Comparison of ENCODE assay signal across 7 mouse cellular contexts in genomic region chr9:53384873-53385272, GRCm38 (mm10). TPM values are rescaled to one million over a fixed set of nuclear protein-coding genes. Genes with fewer than 3 reads are reported as not detected.
DNase-seq lines count a peak whose midpoint lies in the region; ATAC-seq and TF ChIP-seq lines count a peak whose summit lies in the region.

No protein-coding gene starts in this region.

- no peaks in the 10 kb centered on the region for H3K9me3 ChIP-seq in lung, embryonic 14.5 days (ENCODE audit: low read depth, low read length)
- H3K9me3 ChIP-seq in forebrain, embryonic 10.5 days: no peaks in the 10 kb centered on the region
- no peaks in the 10 kb centered on the region for H3K9me3 ChIP-seq in intestine, embryonic 14.5 days (ENCODE audit: control insufficient read depth, low read length)

- no peak for TF ChIP-seq CTCF in lung, embryonic 14.5 days (IDR thresholded peaks at IDR 0.05; ENCODE audit: low read depth)

- DNase-seq in lung, embryonic 14.5 days: no peak
- no peak for DNase-seq in lung, postnatal 14 days
- no peak for DNase-seq in forebrain, embryonic 10.5 days (ENCODE audit: extremely low spot score, low spot score)
- no peak for DNase-seq in intestine, embryonic 14.5 days (ENCODE audit: low spot score)
- no peak for DNase-seq in cerebellum, adult 9-11 months
- no peak for DNase-seq in adrenal gland, adult 18-20 months (ENCODE audit: low spot score in 2 of 2)

- H3K27me3 ChIP-seq in lung, embryonic 14.5 days (ENCODE audit: insufficient read depth, low read length): no peaks in the 10 kb centered on the region
- 0 out of 2 replicates have a peak, but pooled peaks cover 8% of the 10 kb centered on the region for H3K27me3 ChIP-seq in forebrain, embryonic 10.5 days (ENCODE audit: poor library complexity, severe bottlenecking)
- no peaks in the 10 kb centered on the region for H3K27me3 ChIP-seq in intestine, embryonic 14.5 days (replicated peaks; ENCODE audit: control insufficient read depth, insufficient read depth, low read length)
- no peaks in the 10 kb centered on the region for H3K27me3 ChIP-seq in myocyte (ENCODE audit: control insufficient read depth, insufficient read depth, insufficient read length)

- peaks cover 9% of the 10 kb centered on the region; the same call in 1 of the 2 replicates for H3K36me3 ChIP-seq in lung, embryonic 14.5 days (ENCODE audit: insufficient read depth)
- no peaks in the 10 kb centered on the region for H3K36me3 ChIP-seq in forebrain, embryonic 10.5 days (replicated peaks)
- H3K36me3 ChIP-seq in intestine, embryonic 14.5 days (ENCODE audit: control insufficient read depth, insufficient read depth, low read length): 0 out of 2 replicates have a peak, but pooled peaks cover 5% of the 10 kb centered on the region
- no peaks in the 10 kb centered on the region for H3K36me3 ChIP-seq in myocyte (ENCODE audit: control insufficient read depth, insufficient read depth)

- H3K27ac ChIP-seq in lung, embryonic 14.5 days (ENCODE audit: low read depth): peak overlapping the region; percentile 100
- peak overlapping the region; percentile 96 for H3K27ac ChIP-seq in forebrain, embryonic 10.5 days
- H3K27ac ChIP-seq in intestine, embryonic 14.5 days (ENCODE audit: low read depth): peak overlapping the region; percentile 99

- peak; percentile 24 for ATAC-seq in lung, embryonic 14.5 days (ENCODE audit: insufficient read depth)
- ATAC-seq in intestine, embryonic 14.5 days (replicated peaks; ENCODE audit: low FRiP score, low TSS enrichment, low read depth): 0 out of 2 replicates have a peak, but pooled peaks have one; percentile 5

- H3ac ChIP-seq in myocyte (ENCODE audit: control insufficient read depth, insufficient read length): peak overlapping the region; percentile 86

- H3K4me1 ChIP-seq in lung, embryonic 14.5 days (ENCODE audit: insufficient read depth): 0 out of 2 replicates have a peak, but pooled peaks cover 3% of the 10 kb centered on the region
- H3K4me1 ChIP-seq in forebrain, embryonic 10.5 days: peaks cover 17% of the 10 kb centered on the region
- 0 out of 2 replicates have a peak, but pooled peaks cover 9% of the 10 kb centered on the region for H3K4me1 ChIP-seq in intestine, embryonic 14.5 days (replicated peaks; ENCODE audit: control insufficient read depth, insufficient read depth, low read length)

- H3K4me3 ChIP-seq in lung, embryonic 14.5 days (ENCODE audit: low read depth, low read length): peak overlapping the region; percentile 78
- peak overlapping the region; percentile 84 for H3K4me3 ChIP-seq in forebrain, embryonic 10.5 days
- peak overlapping the region; percentile 72 for H3K4me3 ChIP-seq in intestine, embryonic 14.5 days (ENCODE audit: low read depth, low read length)
- H3K4me3 ChIP-seq in myocyte: peak overlapping the region; percentile 53

- H3K4me2 ChIP-seq in lung, embryonic 14.5 days: peak overlapping the region; percentile 67
- H3K4me2 ChIP-seq in intestine, embryonic 14.5 days (ENCODE audit: low read length): peak overlapping the region; percentile 82
- peak overlapping the region; percentile 84 for H3K4me2 ChIP-seq in myocyte (ENCODE audit: low read depth)

- WGBS in lung, embryonic 14.5 days: 6% methylated on average over 8 of the region's 8 CpGs
- WGBS in forebrain, embryonic 10.5 days: 16% methylated on average over 8 of the region's 8 CpGs
- WGBS in intestine, embryonic 14.5 days: 3% methylated on average over 8 of the region's 8 CpGs

- H3K9ac ChIP-seq in lung, embryonic 14.5 days: peak overlapping the region; percentile 92
- H3K9ac ChIP-seq in intestine, embryonic 14.5 days (ENCODE audit: low read length): peak overlapping the region; percentile 95

- no peak for TF ChIP-seq POLR2A in myocyte (IDR thresholded peaks at IDR 0.05; ENCODE audit: insufficient read length, low read depth)

- peaks cover 4% of the 10 kb centered on the region for H3K79me2 ChIP-seq in myocyte (ENCODE audit: control insufficient read depth, insufficient read depth)

TF ChIP-seq in myocyte, 11 proteins besides CTCF, POLR2A, EP300 and RAD21:
- TF ChIP-seq POLR2AphosphoS2 (IDR thresholded peaks at IDR 0.05; ENCODE audit: insufficient read length, low read depth) (no peak), TCF12 (IDR thresholded peaks at IDR 0.05; ENCODE audit: insufficient read depth, poor library complexity, severe bottlenecking) (no peak), SRF (IDR thresholded peaks at IDR 0.05; ENCODE audit: control insufficient read depth, insufficient read length, low read depth) (no peak), TCF3 (IDR thresholded peaks at IDR 0.05; ENCODE audit: insufficient read length, low read depth) (no peak), MAX (IDR thresholded peaks at IDR 0.05; ENCODE audit: low read depth) (no peak), REST (IDR thresholded peaks at IDR 0.05; ENCODE audit: insufficient read depth, insufficient read length) (no peak), CEBPB (IDR thresholded peaks at IDR 0.05; ENCODE audit: insufficient read depth, poor library complexity, severe bottlenecking) (no peak), MYOD1 (IDR thresholded peaks at IDR 0.05; ENCODE audit: control insufficient read depth in 1 of 3, insufficient read length in 2 of 3, low read depth in 2 of 3) (no peak), MYOG (IDR thresholded peaks at IDR 0.05; ENCODE audit: control insufficient read depth in 1 of 3, insufficient read depth in 1 of 3, insufficient read length in 2 of 3, low read depth in 2 of 3) (no peak), E2F4 (IDR thresholded peaks at IDR 0.05; ENCODE audit: insufficient read depth) (no peak), USF1 (IDR thresholded peaks at IDR 0.05; ENCODE audit: low read depth) (no peak)
TF ChIP-seq in myocyte: peak in this region for 0.

RNA-seq across cellular contexts. Expression of gene Kdelc2, which starts 1.0 kb away (rescaled TPM):
- 43.5 and 43.9 TPM in 2 replicates for polyA plus RNA-seq in lung, embryonic 14.5 days (2014; fragmentation: Nextera tagmentation; extraction: Ambion mirVana)
- polyA plus RNA-seq in forebrain, embryonic 10.5 days (2016; fragmentation: Nextera tagmentation; extraction: Ambion mirVana): 8.6 and 8.7 TPM in 2 replicates
- 27.3 and 31.3 TPM in 2 replicates for polyA plus RNA-seq in intestine, embryonic 14.5 days (2014; fragmentation: Nextera tagmentation; extraction: Ambion mirVana)
- 4.5 TPM for polyA plus RNA-seq in myocyte (2012; fragmentation: generic; extraction: Trizol)
- 1 to 10 TPM; 7.9 to 9.3 TPM for total RNA-seq in adrenal gland, adult 18-20 months (2021)

RNA-seq across cellular contexts. Expression of gene 4930550C14Rik, which starts 17.3 kb away (rescaled TPM):
- 1.2 and 1.6 TPM in 2 replicates for polyA plus RNA-seq in lung, embryonic 14.5 days (2014; fragmentation: Nextera tagmentation; extraction: Ambion mirVana)
- polyA plus RNA-seq in forebrain, embryonic 10.5 days (2016; fragmentation: Nextera tagmentation; extraction: Ambion mirVana): 0.30 and 0.39 TPM in 2 replicates
- polyA plus RNA-seq in intestine, embryonic 14.5 days (2014; fragmentation: Nextera tagmentation; extraction: Ambion mirVana): 0.84 and 1.0 TPM in 2 replicates
- 0.59 TPM for polyA plus RNA-seq in myocyte (2012; fragmentation: generic; extraction: Trizol)
- total RNA-seq in adrenal gland, adult 18-20 months (2021): 1 to 10 TPM in 1 of 2 experiments, under 1 TPM in 1; 0.74 to 1.5 TPM
